Mouse (Mus musculus) urinary bladder, adult 18-20 months (tissue): ENCODE results near the gene Trpv5.

Experiments
- DNase-seq, 2 experiments: peaks; one replicate each; pipeline ENCODE4 v3.0.0; 2022; ENCODE audit warnings: low spot score in 2 of 2, mixed read lengths in 2 of 2

The Trpv5 gene

DNA sequence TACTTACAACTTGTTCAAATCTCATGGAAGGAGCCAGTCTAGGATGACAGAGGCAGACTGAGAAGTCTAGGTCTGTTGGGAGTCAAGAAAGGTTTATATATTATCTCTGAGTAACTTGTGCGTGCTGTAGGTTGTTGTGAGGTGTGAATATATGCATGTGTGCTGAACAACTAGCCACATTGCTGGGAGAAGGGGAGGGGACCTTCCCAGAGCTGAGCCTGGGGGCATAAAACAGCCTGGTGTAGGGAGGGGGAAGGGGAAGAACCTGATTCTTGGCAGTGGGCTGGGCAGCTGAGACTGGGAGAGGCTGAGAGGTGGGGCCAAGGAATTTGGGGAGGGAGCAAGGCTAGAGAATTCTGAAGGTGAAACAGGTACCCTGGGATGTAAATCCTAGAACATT is at the start of gene Trpv5:
Gene Trpv5 (minus strand): TSS at position 101 of the 400 bp plus-strand sequence.
- no peak for DNase-seq

DNA sequence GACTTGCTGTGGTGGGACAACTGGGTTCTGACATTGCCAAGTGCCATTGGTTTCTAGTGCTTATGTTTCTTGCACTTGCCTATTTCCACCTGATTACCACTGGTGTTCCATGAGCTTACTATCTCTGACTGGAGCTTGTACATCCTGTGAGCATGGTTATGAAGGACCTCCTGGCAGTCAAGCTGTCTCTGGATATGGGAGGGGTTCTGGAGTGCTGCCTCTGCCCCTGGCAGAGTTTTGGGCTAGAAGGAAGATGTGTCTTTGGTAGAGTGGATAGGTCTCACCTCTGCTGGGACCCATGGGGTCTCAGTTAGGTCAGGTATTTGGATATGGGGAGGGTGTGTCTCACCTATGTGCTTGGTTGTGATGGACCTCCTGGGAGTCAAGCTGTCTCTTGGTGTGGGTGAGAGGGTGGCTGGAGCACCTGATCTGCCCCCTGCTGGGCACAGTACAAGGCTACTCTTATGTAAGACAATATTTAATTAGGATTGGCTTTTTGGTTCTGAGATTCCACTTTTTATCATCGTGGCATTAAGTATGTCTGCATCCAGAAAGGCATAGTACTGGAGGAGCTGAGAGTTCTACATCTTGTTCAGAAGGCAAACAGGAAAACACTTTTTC is 47.5 kb upstream of the Trpv5 start:
- no peak for DNase-seq

DNA sequence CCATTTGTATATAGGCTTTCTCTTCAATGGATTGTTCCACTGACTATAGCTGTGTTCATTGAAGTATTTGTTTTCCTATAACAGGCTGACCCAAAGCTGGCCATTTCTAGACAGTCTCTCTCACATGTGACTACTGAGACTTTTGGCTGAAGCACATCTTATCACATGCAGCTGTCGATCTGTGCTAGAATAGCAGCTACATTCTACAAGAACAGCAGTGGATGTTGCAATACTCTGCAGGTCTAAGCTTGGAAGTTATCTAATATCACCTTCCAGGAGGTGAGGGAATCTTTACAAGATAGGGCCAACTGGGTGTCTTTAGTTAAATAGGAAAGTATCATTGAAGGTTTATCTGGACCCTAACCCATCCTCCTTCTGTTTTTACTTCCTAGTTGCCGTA is 40.9 kb upstream of the Trpv5 start:
- DNase-seq, result no peak

DNA sequence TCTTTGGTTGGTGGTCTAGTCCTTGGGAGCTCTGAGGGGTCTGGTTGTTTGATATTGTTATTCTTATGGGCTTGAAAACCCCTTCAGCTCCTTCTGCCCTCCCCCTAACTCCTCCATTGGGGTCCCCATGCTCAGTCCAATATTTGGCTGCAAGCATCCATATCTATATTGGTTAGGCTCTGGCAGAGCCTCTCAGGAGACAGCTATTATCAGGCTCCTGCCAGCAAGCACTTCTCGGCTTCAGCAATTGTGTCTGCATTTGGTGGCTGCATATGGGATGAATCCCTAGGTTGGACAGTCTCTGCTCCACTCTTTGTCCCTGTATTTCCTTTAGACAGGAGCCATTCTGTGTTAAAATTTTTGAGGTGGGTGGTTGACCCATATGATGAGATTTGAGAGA is 29.7 kb upstream of the Trpv5 start:
- DNase-seq, result no peak

DNA sequence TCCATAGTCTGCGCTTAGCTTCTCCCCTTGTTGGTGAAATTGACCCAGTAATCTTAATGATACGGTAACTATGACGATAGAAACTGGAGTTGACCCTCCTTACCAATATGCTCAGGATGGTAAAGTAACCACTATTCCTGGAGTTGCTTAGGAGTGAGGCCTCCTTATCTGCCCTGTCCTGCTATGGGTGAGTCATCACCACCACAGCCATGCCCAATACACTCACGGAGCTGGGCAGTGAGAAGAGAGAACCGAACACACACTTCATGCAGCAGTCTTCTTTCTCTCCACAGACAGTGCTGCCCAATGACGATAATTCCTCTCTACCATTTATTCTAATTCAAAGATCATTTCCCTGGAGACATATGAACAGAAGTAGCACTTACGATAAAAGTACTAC is 25.7 kb upstream of the Trpv5 start:
- no peak for DNase-seq

DNA sequence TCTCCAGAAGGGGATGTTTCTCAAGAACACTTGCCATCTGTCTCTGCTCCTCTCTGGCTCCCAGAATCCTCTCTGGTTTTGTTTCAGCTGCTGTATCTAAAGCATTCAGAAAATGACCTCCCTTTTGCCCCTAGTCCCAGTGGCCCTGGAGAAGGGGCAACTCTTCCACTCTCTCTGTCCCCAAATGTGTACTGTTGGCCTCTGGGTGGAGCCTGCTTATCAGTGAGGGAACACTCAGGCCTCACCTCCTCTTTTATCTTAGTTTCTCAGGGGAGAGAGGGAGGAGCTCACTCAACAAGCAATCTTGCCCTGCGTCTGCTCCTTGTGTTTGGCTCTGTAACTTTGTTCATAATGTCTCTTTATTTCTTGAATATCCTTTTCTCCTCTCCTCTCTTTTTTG is 23.6 kb upstream of the Trpv5 start, which contains the start of gene Kel:
Gene Kel (minus strand): TSS at position 217 of the 400 bp plus-strand sequence.
- no peak for DNase-seq

DNA sequence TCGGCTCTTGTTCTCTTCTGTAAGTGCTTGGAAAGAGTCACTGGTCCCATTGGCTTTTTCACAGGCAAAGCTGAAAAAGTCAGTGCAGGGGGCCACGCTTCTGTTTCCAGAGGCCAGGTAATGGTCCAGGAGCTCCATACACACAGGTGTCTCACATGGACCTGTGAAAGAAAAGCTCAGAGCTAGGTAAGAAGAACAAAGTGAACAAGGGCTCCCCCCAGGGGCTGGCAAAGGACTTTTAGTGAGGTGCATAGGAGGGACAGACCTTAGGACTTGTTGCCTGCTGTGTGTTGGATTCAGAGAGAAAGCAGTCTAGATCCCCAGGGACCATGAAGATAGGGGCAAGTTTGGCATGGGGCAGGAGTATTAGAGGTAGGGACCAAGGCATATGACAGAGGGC is 22.4 kb upstream of the Trpv5 start:
- DNase-seq, result peak in 1 of 2 experiments; percentile 16

DNA sequence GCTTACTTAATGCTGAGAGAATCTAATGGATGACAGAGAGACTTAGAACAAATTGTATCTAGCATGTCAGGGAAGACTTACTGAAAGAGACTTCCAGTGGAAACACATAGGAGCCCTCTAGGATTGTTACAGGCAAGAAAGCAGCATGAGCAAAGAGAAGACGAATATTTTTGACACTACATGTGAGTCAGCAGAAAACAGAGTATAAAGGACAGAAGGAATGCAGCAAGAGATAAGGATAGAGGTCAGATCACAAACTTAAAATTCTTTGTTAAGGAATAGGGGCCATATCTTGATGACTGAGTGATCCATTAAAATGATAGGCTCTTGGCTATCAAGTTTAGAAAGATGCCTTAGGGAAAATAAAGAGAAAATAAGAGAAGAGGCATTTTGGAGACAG is 20.7 kb upstream of the Trpv5 start:
- no peak for DNase-seq

DNA sequence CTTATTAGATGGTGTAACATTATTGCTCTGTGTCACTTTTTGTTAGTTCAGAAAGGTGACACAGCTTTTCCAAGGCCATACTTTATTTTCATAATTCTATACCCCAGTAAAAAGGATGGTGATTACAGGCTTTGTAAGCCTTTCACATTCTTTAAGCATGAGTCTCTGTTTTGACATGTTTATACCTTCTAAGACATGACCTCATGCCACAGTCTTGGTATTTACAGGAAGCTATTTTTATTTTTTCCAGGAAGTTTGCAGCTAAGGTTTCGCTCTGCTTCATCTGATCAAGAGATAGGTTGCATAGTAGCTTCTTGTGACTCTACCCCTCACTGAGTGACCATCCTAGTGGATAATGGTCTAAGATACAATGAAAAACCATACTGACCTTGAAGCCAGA is 13.8 kb upstream of the Trpv5 start:
- no peak for DNase-seq

DNA sequence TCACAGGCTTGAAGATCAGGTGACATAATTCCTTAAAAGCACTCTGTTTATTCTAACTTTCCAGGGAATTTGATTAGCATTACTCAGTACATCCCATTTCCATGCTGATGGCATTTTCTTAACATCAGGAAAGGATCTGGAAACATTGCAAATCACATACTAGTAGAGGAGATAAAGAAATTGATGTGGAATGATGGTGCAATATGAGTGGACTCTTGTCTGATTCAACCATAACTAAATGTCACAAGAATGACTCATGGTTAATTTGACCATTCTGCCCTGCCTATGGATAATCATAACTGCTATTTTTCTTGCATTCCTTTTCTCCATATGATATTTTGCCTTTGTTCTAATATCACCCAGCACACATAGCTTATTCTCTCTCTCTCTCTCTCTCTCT is 11.6 kb upstream of the Trpv5 start:
- DNase-seq, result no peak

DNA sequence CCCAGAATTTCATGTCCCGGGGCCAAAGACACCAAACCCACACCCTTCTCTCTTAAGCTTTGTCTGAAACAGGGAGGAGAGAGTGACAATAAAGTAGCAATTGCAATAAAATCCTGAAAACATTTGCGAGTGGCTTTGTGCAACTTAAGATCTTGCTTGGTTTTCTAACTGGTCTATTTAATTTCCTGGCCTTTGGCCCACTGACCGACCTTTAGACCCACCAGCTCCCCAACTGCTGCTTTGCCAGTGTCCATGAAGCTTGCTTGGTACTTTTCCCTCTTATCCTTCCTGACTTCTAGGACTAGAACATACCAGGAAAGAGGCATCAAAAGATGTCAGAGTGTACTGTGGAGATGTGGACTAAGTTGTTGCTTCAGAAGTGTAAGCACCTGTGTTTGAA is 5.0 kb upstream of the Trpv5 start:
- DNase-seq, result no peak

DNA sequence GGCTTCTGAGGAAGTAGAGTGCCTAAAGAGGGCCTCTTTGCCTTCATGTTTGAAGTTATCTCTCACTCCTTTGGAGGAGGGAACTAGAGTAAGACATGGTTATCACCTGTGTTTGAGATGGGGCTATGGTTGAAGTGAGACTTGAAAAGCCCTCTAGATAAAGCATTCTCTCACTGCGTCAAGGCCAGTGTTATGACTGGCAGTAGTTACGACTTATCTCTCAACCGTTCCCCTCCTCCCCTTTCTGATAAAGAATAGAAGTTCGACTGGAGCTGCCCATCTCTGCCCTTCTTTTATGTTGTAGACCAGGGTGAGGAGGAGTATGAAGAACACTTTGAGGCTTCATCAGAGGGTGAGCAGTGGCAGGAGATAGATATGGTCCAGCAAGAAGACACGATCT is 4.3 kb upstream of the Trpv5 start:
- no peak for DNase-seq

DNA sequence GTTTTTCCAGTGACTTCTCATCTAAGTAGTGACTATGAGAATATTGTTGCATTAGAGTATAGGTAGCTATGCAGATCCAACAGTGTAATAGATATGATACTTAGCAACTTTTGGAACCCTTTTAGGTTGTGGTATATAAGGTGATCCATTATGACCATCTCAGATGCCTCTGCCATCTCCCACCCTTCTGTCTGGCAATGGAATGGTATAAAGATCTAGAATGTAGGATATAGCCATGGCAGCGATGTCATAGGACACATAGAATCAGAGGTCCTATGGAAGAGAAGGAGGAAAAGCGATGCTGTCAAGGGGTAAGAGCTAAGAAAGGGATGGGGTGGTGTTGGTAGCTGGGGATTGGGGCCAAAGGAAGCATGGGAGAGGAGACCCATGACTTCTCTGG is 3.6 kb upstream of the Trpv5 start, which contains the start of gene Llcfc1:
Gene Llcfc1 (plus strand): TSS at position 301 of the 400 bp plus-strand sequence.
- DNase-seq, result no peak

DNA sequence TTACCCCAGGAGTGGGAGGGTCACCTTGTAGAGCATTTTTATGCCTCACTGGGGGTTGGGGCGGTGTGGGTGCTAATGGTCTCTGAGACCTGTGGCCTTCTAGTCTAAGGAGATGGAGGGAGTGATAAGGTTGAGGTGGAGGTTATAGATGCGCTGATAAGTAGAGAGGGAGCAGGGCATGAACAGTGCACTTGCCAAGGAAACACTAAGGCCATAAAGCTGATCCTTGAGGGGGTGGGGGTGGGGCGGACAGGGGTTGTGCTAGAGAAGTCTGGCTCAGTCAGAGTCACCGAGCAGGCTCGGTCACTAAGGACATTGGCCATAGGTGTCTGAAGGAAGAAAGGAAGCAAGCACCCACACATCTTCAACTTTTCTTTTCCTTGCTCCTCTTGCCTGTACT is 1.1 kb upstream of the Trpv5 start:
- no peak for DNase-seq

DNA sequence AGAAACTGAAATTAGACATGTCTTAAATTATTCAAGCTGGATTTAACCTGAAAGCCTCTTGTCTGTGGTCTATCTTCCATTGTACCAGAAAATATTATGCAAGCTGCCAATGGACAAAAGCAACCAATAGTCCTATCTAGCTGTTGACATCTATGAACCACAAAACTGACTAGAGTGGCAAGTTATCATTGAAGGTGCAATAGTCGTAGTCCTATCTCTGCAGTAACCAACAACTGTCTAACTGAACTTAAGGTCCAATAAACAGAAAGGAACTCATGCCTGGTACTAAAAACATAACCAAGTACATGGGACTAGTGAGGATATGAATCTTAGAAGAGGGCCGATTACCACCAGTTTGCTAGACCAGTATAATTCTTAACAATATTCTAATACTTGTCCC is 4.0 kb downstream of the Trpv5 start:
- DNase-seq, result no peak

DNA sequence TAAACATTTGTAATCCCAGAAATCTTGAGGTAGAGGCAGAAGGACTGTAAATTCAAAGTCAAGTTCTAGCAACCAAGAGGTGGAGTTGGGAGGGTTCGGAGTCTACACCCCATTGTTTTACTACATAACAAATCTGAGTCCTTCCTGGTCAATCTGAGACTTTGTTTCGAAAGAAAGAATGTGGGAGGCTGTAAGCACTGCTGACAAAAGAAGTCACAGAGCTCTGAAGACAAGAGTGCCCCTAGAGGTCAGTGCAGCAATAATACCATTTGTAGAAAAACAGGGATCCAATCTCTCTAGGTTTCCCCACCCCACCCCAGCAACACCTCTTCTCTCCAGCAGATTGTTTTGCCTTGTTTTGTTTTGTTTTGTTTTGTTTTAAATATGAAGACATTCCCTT is 18.2 kb downstream of the Trpv5 start:
- DNase-seq, result no peak

DNA sequence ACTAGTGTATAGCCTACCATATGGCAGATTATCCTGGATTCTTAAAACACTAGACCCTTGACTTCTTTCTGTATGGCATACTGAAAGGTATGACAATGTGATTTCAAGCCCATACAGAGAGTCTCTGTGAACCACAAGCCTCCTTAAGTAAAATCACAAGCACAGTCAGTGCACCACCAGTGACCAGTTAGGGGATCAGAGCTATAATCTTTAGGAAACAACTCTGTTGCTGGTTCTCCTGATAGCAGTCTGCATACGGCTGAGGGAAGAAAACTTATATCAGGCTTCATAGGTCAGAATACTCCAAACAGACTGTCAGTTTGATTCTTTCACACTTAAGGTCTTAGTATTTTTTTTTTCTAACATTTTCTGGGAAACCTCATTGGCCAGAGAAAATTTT is 22.1 kb downstream of the Trpv5 start:
- DNase-seq, result no peak

DNA sequence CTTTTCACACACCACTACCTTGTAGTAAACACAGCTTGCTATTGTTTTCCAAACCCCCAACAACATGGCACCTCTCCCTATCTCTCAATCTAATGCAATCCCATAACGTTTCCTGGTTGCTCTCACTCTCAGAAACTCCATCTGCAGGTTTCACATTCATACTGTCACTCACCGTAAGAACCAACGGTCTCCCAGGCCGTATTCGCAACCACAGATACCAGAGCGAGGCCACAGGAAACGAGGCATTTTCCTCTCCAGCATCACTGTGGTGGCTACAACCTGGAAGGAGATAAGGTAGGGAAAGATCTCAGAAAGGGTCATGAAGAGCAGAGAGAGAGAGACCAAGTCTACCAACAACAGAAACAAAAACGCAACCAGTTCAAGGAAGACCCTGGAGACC is 25.9 kb downstream of the Trpv5 start:
- no peak for DNase-seq

DNA sequence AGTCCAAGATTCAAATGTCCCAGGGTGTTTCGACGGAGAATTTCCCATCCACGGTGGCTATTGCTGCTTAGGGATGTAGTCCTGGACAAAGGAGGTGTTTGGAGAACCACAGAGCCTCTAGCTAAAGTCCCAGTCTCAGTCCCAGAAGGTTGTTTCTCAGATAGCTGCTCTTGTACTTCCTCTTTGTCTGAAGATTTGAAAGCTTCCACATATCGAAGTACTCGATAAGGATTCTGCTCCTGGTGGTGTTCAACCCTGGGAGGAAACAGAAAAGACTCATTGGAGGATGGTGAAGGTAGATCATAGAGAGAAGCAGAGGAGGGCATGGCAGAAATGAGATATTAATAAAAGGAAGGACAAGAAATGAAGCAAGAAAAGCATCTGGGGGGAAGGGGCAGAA is 27.4 kb downstream of the Trpv5 start:
- no peak for DNase-seq

DNA sequence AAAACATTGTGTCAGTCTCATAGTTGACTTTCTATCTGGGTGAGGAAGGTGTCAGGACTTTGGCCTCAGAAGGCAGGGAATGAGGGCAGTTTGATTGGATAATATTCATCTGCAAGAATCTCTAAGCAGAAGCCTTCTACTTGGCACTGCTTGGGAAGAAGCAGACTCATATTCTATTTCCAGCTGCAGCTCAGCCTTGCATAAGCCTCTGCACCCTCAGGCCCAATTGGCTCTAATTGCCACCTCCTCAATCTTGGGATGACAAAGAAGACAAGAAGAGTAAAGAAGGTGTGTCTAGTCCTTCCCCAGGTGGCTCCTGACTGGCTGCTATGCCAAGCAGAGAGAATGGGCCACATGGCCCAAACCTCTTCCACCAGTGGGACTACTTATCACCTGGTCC is 33.9 kb downstream of the Trpv5 start:
- DNase-seq, result no peak

DNA sequence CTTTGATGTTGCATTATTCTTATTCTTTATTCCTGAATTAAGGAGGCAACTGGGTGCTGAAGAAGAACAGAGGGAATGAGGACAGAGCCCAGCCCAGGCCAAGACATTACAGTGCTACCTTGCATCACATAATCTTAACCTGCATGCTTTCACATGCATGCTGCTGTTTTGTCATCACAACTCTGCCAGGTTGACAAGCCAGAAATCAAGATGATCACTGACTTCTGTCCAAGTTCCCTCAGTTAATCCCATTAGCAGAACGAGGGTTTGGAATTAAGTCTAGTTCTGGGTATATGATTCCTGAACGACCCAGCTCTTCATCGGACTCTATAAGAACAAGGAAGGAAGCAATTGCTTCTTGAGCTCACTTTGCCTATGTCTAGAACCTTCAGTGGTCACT is 34.3 kb downstream of the Trpv5 start:
- no peak for DNase-seq

DNA sequence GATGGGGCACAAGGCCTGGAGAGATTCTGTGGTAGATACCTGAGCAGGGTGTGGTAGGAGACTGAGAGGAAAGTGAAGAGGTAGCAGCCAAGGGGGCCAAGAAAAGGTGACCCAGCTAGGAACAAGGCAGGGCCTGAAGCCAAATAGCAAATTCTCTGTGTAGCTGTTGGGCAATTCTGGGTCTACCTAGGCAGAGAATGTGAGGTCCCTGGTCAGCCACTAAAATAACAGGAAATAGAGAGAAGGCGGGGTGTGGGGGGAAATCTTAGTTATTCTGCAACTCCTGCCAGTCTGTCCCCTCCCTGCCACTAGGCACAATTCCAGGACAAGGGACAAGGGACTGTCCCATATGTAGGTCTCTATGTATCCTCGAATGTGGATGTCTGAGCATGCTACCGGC is 37.3 kb downstream of the Trpv5 start:
- no peak for DNase-seq

DNA sequence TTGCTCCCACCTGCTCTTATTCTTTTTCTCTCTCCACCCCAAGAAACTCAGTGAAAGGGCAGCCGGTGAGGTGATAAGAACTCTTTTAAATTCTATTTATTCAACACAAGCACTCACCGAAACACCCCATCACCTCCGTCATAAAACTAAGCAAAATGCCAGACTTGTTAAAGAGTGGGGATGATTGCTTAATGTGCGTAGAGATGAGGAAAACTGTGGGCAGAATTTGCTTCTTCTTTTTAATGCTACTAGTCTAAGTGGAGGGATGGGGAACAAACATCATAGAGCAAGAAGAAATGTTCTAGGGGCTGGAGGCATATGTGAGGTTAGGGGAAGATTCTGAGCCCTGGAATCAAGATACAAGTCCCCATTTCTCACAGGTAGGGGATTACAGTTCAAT is 37.8 kb downstream of the Trpv5 start:
- no peak for DNase-seq

DNA sequence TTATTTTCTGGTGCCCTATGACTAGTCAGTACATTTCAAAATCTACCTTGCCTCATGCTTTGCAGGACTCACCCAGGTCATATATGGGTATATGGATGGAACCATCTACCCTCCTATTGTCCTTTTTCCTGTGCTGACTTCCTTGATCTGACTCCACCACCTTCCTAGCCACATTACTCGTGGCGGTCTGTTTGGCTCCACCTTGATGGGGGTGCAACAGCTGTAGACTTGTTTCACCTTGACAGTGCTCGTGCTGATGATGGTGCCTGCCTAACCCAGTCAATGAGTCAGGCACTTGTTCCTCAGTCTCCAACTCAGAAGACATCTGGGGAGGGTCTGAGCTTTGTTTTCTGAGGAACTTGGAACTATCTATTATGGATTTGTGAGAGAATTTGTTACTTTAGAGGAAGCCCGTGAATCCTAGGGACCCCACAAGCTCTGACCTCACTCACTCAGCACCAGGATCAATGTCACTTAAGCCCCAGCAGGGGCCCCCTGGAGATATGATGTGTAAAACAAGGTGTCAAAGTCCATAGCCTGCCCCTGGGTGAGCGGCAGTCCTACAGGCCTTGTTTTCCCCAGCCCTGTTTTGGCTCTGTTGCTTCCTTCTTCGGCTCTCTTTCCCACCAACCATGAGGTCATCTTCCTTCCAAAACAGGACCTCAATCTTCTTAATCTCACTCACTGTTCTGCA is 39.2 kb downstream of the Trpv5 start:
- DNase-seq, result no peak
